Mouse (Mus musculus) hindlimb bud, embryonic 11.5 days (tissue): ENCODE measurements around the gene Evl.
A peak's percentile ranks its signal among the peaks of the same experiment; 100 is the strongest.

Source experiments
- DNase-seq: peaks from one replicate; pipeline ENCODE4 v3.0.0-alpha.2; 2012; ENCODE audit warnings: low read depth, low spot score; ENCODE audit errors: extremely low spot score

Evl gene

GRCm38 (mm10) chr12:108646234-108646633, 91.7 kb downstream of the Evl start:
- no peak for DNase-seq

DNA sequence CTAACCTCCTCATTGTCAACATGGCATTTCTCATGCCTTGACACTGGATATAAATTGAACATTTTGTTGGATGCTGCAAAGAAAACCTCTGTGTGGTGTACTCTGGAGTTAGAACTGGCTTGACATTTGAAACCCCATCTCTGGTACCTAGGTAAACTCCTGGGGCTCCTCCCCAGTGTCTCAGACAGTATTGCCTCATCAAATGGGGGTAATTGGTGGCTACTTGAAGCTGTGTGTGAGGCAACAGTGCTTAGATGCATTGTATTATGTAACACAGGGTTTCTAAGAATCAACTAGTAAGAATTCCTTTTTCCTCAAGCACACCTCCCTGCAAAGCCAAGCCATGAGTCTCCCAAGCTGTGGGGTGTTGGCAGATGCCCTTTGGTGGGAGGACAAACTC, 93.3 kb downstream of the Evl start:
- DNase-seq, result no peak

DNA sequence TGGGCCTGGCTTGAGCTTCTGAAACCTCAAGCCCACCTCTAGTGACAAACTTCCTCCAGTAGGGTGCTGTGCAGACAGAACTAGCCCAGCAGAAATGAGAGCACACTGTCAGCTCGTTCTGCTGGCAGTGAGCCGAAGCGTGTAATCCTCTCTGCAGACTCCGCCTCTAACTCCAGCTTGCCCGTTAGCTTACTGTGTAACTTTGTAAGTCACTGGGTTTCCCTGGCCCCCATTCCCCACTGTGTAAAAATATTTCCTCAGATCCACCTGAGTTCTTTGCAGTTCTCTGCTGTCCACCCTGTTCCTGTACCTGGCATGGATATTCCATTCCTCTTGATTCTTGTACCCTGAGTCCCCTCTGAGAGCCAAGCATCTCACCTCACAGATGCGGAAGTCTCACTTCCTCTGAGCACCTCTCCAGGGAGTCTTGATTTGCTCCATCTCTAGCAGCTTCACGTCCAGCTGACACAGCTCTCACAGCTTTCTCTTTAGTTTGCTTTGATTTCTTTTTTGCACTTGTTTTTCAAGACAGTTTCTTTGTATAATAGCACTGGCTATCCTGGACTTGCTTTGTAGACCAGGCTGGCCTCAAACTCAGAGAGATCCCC, 96.6 kb downstream of the Evl start:
- no peak for DNase-seq

GRCm38 (mm10) chr12:108653358-108654335, 99.1 kb downstream of the Evl start:
- no peak for DNase-seq

DNA sequence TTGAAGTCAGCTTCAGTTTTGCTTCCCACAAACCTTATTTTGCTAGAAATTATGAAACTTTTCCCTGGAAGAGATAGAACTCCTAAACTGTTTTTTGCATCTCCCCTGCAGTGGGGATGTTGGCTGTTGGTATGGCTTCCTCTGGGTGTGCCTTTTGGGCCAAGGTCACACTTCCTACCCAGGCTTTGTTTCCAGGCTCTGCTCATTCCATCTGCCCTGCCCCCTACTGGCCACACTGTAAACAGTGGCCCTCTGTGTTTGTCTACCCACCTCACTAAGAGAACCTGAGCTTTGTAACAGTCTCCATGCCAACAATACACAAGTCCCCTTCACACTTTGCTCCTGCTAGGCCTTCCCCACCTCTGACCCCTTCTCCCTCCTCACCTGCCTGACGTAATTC, 102.8 kb downstream of the Evl start:
- peak; percentile 3 for DNase-seq

DNA sequence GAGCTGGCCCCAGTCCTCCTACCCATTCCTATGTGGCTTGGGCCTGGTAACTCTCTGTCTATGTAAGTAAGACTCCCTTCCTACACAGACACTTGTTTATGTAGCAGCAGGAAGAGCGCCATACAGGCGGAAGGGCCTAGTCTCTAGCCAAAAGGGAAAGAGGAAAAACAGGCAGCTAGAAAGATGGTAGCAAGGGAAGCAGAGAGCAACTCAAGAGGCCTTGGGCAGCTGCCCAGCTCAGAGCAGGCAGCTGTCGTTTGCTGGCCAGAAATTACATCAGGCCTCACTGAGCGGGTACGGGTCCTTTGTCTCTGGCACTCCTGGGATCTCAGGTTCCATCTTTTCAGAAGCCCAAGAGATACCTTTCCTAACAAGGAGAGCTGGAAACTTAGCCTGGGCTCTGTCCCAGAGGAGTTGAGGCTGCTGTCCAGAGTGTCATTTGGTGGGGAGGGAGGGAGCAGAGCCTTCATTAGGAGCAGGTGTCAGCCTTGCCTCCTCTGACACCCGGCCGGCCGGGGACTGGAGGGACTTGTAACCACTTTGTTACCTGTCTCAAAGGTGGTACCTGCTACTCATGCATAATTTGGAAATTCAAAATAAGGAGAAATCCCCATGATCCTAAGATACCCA, 114.2 kb downstream of the Evl start:
- DNase-seq, result no peak

GRCm38 (mm10) chr12:108671541-108671940, 117.0 kb downstream of the Evl start:
- no peak for DNase-seq

- no peak for DNase-seq
These were observed 118.4 kb downstream of the Evl start for GRCm38 (mm10) chr12:108672908-108673307.

DNA sequence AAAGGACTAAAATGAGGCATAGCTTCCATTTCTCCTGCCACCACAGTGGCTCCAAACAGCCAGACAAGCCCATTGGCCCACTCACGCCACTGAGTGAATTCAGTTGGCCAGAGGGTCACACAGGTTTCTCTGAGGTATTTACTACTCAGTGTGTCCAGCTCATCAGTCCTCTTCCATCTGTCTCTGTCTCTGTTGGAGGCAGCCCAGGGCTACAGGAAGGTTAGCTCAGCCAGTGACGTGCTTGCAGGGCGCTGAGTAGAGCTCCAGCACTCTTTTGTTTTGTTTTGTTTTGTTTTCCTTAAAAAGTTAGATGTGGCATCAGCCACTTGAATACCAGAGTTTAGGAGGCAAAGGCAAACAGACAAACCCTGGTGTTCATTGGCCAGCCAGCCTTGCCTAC, 119.0 kb downstream of the Evl start:
- DNase-seq, result no peak

DNA sequence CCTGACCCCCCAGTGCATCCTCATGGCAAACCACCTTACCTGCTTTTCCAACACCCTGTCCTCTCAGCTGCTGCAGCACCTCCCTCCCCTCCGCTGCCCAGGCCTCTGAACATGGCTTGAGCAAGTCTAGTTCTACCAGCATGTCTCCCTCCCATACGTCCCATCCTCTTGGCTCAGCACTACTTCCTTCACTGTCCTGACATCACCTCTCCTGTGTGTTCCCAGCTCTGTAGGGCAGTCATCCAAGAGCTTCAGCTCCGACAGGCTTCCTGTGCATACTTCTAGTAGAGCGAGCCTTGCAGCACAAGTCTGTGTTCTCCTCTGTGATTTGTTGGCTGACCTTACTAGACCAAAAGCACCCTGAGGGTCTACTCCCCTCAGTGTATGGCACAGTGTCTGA, 120.0 kb downstream of the Evl start:
- DNase-seq, result no peak

GRCm38 (mm10) chr12:108674916-108675315, 120.4 kb downstream of the Evl start:
- DNase-seq, result no peak

- no peak for DNase-seq
These were observed 121.3 kb downstream of the Evl start for GRCm38 (mm10) chr12:108675614-108676401.

- no peak for DNase-seq
These were observed 122.6 kb downstream of the Evl start for GRCm38 (mm10) chr12:108677116-108677515.

- no peak for DNase-seq
These were observed 123.8 kb downstream of the Evl start for GRCm38 (mm10) chr12:108678366-108678765.

DNA sequence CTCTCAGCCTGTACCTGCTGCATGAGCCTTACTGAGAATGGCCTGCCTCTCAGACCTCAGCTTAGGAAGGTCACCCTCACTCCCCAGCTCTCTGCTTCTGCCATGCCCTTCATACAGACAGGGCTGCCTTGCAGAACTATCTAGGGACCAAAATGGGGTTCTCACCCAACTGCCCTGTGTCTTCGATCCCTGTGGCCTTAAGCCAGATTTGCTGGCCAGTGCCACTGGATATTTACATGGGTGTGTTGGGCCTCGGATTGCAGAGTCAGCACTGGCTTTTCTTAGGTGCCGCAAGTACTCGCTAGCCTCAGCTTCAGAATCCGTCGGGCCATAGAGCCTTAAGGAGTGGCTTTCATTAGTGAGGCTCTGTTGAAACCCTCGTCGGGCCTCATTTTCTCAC, 126.3 kb downstream of the Evl start:
- no peak for DNase-seq

DNA sequence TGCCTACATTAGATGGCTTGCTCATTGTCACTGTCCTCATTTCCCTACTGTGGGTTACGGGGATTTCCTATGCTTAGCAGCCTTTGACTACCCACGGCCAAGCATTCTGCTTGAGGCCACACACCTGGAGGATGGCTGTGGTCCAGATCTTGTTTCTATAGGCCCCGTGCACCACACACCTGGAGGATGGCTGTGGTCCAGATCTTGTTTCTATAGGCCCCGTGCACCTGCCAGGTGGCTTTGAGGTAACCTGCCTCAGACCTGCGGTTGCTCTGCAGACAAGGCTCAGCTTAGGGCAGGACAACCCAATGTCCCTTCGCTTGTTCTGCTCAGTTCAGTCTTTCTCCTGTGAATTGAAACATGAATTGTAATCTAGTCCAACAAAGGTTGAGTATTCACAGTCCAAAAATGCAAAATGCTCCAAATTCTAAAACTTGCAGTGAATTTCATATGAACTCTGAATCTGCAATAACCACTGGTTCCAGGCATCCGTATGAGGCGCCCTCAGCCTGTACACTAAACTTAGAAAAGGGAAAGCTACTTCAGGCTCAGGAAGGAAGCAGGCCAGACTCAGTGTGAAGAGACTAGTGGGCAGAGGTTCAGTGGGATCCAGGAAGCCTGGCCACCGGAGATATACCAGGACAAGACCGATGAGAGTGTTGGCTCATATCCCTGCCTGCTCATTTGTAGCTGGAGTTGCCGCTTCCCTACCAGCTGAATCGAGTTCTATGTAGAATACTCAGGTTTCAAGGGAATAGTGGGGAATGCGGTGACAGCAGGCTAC, 127.9 kb downstream of the Evl start:
- DNase-seq, result no peak

DNA sequence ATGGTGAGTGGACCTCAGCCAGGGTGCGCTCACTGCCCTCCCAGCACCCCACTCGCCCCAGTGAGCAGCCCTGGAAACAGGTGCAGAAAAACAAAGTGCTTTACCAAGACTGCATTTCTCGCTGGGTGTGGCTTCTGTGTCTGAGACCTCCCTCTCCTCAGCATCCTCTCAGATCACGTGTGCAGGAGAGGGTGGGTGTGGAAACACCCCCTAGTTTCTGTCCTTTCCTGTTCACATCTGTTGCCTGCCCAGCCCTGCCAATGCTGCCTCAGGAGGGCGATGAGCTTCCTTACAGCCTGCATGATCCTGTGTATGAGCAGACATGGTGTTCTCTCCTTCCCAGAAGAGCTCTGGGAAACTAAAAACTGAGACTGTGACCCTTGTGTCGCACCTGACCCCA, 131.9 kb downstream of the Evl start:
- DNase-seq, result no peak

- DNase-seq, result no peak
These were observed 132.4 kb downstream of the Evl start for GRCm38 (mm10) chr12:108686926-108687325.

- no peak for DNase-seq
These were observed 134.6 kb downstream of the Evl start for GRCm38 (mm10) chr12:108689167-108689566.

DNA sequence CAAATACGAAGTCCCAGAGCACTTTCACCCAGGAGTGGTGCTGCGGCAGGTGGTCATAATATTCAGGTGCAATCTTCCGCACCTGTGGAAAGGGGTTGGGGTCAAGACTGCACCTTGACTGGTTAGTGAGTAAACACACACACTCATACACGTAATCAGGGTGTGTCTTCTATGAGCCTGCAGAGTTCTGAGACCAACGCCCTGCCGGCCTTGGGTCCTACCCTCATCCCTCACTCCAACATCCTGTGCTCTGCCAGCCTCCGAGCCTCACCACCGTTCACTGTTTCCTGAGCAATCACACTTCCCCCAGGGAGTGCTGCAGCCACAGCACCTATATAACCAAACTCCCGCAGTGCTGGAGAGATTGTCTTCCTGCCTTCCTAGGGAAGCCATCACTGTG, 136.0 kb downstream of the Evl start:
- DNase-seq, result no peak
